Mouse (Mus musculus) olfactory bulb, adult 2 months (tissue): Measurements from ENCODE around the gene Kcnab1. TPM values are rescaled to one million over a fixed set of nuclear protein-coding genes. Genes with fewer than 3 reads are reported as not detected.

ENCODE experiments used
- H3K27ac ChIP-seq: fragments of 200-500 bp; 2 replicates; pipeline ENCODE4 v1.5.1; 2012; ENCODE audit warnings: low read depth, low read length; ENCODE audit not compliant: insufficient read depth
- H3K4me1 ChIP-seq: fragments of 200-500 bp; 2 replicates; pipeline ENCODE4 v1.6.1; 2012; ENCODE audit warnings: low read length; ENCODE audit not compliant: control insufficient read depth, insufficient read depth
- H3K4me3 ChIP-seq: fragments of 200-500 bp; 2 replicates; pipeline ENCODE4 v1.5.1; 2012; ENCODE audit warnings: mild to moderate bottlenecking, low read depth, low read length, moderate library complexity; ENCODE audit not compliant: insufficient read depth
- CTCF ChIP-seq: fragments of 200-500 bp; IDR thresholded peaks from 2 replicates; pipeline ENCODE4 v1.5.1; 2012; ENCODE audit warnings: low read depth, mild to moderate bottlenecking, low read length, moderate library complexity; ENCODE audit not compliant: insufficient read depth
- POLR2A ChIP-seq: fragments of 200-500 bp; IDR thresholded peaks from 2 replicates; pipeline ENCODE4 v1.6.1; 2012; ENCODE audit warnings: mild to moderate bottlenecking, low read depth, low read length, moderate library complexity; ENCODE audit not compliant: insufficient read depth
- WGBS: fragments of 180-500 bp; shearing (Covaris S2); methylation state at CpG from one replicate; pipeline ENCODE4 v1.1.7; 2018; 5-methylcytosine and 5-hydroxymethylcytosine counted together
- polyA plus RNA-seq: library from polyadenylated mRNA; stranded (reverse); fragments of >200 nt; gene quantifications from 2 replicates; pipeline ENCODE4 v1.2.4, GENCODE M21; 2012; ENCODE audit warnings: low replicate concordance; ENCODE audit not compliant: missing spikeins, insufficient read depth, insufficient read length

Kcnab1 gene
- polyA plus RNA-seq, 1 experiment, result not detected

DNA sequence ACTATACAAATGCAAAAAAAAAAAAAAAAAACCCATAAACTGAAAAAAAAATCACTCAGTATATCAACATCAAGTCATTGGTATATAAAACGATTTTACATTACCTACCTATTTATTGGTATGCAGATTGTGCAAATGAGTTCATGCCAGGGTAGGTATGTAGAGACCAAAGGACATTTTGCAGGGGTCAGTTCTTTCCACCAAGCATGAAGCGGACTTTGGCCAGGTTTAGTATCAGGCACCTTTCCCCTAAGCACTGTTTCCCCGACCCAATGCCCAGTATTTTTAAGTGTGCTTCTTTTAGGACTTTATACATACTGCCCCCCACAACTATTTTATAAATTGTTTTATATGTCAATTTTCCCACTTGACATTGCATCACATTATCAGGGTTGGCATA lies 310.5 kb downstream of the Kcnab1 start:
- TF ChIP-seq POLR2A (no peak), CTCF (no peak)

More for the DNA sequence above, 310.5 kb downstream of the Kcnab1 start:
- H3K4me3 ChIP-seq, result no peak overlapping the region
- H3K27ac ChIP-seq, result no peak overlapping the region
- 94% methylated on average over 3 of the region's 3 CpGs for WGBS
- no peaks in the 10 kb centered on the region for H3K4me1 ChIP-seq
